Mouse (Mus musculus): Measurements from ENCODE around the gene Adcy4. TPM values are rescaled to one million over a fixed set of nuclear protein-coding genes. Genes with fewer than 3 reads are reported as not detected.

Gene Adcy4
- 10 to 100 TPM; 10.4 to 10.9 TPM for total RNA-seq (2021)
- long read RNA-seq, experiment 1, partial matches to known transcripts: 1 of 6 reads
- long read RNA-seq, experiment 1, other reads (novel, unspliced or antisense): 2 of 6 reads
- long read RNA-seq, experiment 2, partial matches to known transcripts: 1 of 14 reads
- long read RNA-seq, experiment 2, other reads (novel, unspliced or antisense): 10 of 14 reads

DNA sequence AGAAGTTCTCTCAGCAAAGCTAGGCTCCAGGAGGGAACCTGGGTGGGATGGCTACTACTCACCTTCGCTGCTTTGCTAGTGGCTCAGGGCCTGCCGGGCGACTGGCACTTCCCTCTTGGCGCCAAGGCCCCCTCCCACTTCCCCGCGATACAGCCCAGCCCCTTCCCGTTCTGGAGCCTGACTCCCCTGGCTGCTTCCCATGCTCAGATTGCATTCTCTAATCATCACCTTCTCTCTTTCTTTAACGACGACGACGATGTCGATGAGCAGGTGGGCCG is at the start of gene Adcy4:
TSS of gene Adcy4 (minus strand) at position 138 of the 278 bp plus-strand sequence.
- DNase-seq (ENCODE audit: low spot score in 2 of 2): peak; percentile 1

DNA sequence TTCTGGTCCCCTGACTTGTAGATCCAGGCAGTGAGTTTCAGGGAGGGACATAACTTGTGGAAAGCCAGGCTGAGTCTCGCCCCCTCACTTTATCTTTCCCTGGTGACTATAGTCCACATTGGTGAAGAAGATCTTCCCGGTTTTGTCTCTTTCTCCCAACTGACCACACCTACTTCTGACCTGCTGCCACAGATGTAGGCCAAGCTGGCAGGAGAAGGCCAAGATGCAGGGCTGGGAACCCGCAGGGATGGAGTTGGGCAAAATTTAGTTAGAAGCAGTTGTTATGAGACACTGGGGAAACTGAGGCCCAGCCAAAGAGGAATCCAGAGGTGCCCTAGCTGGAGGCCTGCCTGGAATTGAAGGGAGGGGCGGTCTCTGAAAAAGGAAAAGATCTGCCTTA is 49.2 kb upstream of the Adcy4 start:
- no peak for DNase-seq (ENCODE audit: low spot score in 2 of 2)

DNA sequence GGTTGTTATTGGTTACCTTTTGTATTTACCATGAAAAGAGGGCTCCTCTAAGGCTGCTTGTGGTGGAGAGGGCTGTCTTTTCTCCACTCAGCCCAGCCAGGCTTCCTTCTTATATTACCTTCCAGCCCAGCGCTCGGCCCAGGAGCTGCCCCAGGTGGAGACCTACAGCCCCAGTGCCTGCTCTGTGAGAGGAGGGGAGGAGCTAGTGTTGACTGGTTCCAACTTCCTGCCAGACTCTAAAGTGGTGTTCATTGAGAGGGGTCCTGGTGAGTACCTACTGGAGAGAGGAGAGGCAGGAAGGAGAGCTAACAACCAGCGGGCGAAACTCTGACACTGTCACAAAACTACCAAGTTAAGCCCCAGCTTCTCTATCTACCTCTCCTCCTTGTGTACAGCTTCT is 46.4 kb upstream of the Adcy4 start:
- DNase-seq (ENCODE audit: low spot score in 2 of 2): no peak

DNA sequence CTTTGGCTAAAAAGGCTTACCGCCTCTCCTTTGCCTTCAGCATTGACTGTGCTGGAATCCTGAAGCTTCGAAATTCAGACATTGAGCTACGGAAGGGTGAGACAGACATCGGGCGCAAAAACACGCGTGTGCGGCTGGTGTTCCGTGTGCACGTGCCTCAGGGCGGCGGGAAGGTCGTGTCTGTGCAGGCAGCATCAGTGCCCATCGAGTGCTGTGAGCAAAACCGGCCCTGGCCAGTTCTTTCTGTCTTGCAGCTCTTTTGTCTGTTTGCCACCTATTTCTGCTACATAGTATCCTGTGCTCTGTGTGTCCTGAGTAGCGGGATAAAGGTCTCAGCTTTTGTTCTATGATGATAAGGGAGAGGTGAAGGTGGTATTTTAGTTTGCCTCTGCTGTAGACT is 46.0 kb upstream of the Adcy4 start:
- DNase-seq (ENCODE audit: low spot score in 2 of 2): no peak

DNA sequence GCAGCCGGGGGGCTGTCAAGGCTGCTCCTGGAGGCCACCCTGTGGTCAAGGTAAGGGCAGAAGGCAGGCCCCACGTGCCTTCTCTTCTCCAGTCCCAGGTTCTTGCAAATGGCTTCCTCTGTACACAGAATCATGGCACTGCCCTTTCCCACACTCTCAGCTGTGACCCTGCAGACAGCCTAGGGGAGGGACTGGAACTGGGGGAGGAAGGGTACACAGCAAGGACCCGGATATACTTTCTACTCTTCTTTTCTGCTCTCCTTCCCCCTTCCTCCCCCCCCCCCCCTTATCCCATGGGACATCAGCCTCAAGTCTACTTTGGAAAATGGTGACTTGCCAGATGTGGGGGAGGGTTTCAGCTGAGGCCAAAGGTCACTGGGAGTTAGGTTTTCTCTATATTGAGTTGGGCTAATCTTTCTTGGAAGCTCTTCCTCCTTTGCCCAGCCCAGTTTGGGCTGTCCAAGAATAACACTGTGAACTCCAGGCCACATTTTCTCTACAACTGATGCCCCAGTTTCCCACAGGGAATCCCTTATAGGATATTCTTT is 44.9 kb upstream of the Adcy4 start:
- no peak for DNase-seq (ENCODE audit: low spot score in 2 of 2)

DNA sequence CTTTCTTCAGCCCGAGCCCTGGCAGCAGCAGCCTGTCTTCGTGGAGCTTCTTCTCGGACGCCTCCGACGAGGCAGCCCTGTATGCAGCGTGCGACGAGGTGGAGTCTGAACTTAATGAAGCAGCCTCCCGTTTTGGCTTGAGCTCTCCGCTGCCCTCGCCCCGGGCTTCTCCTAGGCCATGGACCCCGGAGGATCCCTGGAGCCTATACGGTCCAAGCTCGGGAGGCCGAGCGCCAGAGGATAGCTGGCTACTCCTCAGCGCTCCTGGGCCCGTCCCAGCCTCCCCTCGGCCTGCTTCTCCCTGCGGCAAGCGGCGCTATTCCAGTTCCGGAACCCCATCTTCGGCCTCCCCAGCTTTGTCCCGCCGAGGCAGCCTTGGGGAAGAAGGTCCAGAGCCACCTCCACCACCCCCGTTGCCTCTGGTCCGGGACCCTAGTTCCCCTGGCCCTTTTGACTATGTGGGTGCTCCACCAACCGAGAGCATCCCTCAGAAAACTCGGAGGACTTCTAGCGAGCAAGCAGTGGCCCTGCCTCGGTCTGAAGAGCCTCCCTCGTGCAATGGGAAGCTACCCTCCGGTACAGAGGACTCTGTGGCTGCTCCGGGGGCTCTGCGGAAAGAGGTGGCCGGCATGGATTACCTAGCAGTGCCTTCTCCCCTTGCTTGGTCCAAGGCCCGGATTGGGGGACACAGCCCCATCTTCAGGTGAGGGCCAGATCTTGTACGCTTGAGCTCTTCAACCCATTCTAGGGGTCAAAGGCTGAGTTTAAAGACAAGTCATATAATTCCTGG is 42.9 kb upstream of the Adcy4 start:
- DNase-seq (ENCODE audit: low spot score in 2 of 2): no peak

DNA sequence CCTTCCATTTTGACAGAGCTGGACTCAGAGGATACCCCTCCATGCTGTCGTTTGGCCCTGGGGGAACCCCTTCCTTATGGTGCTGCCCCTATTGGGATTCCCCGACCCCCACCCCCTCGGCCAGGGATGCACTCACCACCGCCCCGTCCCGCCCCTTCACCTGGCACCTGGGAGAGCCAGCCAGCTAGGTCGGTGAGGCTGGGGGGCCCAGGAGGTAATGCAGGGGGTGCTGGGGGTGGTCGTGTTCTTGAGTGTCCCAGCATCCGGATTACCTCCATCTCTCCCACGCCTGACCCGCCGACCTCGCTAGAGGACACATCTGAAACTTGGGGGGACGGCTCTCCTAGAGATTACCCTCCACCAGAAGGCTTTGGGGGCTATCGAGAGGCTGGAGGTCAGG is 42.2 kb upstream of the Adcy4 start:
- DNase-seq (ENCODE audit: low spot score in 2 of 2): no peak

DNA sequence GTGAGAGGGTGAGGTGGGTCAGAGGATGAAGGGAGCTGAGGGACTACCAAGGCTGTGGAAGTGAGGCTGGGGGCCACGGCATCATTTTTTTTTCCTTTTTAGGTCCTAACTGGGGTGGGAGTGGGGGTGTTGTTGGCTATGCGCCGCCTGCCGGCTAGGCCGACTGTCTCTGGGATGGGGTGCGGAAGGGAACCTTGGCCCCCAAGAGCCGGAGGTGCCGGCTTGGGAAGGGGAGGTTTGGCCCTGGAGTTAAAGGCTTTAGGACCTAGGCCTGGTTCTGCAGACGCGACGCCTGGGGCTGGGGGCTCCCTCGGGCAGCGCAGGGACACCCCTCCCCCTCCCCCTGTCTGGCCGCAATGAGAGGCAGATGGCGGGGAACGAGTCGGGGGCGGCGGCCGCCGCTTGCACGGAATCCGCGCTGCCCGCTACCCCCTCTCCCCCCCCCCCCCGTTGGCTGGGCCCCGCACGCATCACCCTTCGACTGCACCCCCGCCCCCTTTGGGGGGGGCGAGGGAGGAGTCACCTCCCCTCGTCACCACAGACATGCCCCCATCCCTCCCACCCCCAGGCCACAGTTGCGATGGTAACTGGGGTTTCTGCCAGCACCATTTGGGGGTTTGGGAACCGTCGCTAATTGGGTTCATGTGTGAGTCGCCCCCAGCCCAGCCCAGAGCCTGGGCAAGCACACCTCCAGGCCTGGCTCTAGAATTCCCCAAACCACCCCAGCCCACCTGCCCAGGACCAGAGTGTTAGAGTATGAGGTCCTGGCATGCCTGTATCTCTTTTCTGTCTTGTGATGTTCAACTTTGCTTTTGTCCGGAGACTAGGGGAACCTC is 41.5 kb upstream of the Adcy4 start:
- DNase-seq (ENCODE audit: low spot score in 2 of 2): no peak

DNA sequence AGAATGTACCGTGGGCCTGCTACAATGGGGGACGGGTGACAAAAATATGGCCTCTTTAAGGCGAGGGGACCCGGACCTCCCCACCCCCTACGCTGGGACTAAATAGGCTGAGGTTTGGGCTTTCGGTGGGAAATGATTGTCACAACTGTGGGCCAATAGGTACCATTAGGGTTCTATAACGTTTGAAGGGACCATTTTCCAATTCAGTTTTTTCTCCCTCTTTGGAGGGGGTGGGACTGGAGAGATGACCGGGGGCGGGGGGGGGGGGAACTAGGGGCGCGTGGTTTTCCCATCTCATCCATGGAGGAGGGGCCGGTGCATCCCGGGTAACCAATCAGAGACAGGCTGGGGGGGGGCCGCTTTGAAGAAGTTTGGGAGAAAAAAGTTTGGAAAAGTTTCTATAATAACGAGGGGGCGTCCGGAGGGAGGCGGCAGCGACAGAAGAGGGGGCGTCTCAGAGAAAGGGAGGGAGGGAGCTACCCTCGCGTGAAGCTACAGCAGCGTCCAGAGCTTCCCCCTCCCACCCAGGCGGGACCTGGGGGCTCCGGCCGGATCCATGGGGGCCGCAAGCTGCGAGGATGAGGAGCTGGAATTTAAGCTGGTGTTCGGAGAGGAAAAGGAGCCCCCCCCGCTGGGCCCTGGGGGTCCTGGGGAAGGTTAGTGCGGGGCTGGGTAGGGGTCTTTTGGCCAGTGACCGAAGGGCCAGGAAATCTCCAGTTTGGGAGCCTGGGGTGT is 40.8 kb upstream of the Adcy4 start:
- DNase-seq (ENCODE audit: low spot score in 2 of 2): peak in 1 of 2 experiments; percentile 19

DNA sequence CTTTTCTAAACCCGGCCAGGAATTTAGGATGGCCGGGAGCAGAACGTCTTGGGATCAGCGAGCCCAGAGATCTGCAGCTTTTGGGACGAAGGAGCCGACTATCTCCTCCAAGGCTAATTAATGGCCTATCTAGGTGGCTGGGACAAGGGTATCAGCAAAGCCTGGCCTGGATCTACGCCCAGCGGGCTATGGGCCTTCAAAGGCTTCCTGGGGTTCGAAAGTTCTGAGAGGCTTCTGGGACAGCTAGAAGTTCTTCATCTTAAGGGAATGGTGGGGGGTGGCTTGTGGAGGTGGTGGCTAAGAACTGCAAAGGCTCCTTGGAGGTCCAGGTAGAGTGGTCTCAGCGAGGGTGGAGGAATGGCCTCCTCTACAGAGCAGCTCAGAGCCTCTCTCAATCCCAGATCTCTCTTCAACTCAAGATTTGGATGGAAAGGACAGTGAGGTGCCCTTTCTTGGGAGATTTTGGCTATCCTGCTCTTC is 40.1 kb upstream of the Adcy4 start:
- DNase-seq (ENCODE audit: low spot score in 2 of 2): peak in 1 of 2 experiments; percentile 10

DNA sequence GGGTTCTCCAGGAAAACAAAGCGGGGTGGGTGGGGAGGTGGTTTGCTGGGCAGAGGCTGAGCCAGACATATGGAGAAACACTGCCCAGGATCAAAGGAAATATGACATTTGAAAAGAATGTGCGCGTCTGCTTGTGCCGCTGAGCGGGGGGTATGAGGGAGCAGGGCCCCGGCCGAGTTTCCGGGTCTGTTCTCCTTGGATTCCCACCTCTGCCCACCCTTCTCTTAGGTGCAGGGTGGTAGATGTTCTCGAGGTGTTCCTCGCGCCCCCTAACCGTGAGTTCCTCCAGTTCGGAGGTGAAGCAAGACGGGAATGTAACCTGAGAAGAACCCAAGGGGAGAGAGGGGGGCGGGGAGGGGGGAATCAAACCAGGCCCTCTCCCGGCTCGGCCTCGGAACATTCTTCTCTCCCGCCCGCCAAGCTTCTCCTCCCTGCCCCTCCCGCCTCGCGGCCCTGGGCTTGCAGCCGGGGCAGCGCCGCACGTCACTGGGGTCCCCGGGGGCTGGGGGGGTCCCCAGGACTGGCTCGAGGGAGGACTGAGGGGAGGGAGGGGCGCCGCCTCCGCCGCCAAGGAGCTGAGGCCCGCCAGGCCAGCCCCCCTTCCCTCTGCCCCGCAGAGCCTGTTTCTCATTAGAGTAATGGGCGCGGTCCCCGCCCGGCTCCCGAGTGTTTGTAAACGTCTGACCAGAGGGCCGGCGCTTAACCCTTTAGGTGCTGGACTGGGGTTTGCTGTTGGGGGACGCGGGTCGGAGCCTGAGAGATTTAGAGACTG is 39.3 kb upstream of the Adcy4 start, which contains the start of gene Nfatc4:
TSS of gene Nfatc4 (plus strand) at position 154 of the 772 bp plus-strand sequence.
- DNase-seq (ENCODE audit: low spot score in 2 of 2): peak; percentile 59 to 71

DNA sequence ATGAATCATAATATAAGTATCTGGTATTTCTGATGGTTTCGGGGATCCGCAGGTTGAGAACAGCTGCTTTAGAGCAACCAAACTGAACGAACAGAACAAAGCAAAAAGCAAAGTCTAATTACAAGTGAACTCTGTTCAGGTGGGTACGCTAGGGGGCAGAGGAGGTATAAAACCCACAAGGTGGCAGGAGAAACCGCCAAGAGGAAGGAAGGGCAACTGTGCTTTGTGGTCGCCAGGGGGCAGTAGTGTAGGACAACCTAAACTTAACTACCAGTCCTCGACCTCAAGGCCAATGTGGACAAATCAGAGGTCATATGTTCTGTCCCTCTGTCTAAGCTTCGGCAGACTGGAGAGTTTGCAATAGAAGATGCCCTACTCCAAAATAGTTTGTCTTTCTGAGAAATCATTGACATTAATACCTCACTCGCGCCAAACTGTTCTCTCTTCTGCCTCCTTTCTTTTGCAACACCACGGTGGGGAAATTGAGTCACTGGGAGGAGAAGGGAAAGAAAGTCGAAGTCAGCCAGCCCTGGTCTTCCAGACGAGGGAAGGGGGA is 38.6 kb upstream of the Adcy4 start:
- peak in 1 of 2 experiments; percentile 54 for DNase-seq (ENCODE audit: low spot score in 2 of 2)

DNA sequence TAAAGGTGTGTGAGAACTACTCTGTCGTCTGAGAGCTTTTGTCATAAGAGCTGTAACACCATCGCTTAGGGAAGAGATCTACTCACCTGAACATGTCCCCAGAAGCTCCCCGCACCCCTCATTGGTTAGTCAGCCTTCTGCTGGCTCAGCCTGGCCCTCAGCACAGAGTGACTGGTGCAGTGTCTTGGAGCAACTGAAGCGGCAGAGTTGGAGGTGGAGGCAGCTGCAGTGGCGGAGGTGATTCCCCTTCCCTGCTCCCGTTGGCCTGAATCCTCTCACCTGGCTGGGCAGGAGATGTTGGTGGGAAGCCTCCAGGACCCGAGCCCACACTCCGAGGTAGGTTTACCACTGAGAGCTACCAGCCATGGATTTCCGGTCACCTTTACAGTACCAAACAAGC is 36.7 kb upstream of the Adcy4 start:
- peak in 1 of 2 experiments; percentile 1 for DNase-seq (ENCODE audit: low spot score in 2 of 2)

DNA sequence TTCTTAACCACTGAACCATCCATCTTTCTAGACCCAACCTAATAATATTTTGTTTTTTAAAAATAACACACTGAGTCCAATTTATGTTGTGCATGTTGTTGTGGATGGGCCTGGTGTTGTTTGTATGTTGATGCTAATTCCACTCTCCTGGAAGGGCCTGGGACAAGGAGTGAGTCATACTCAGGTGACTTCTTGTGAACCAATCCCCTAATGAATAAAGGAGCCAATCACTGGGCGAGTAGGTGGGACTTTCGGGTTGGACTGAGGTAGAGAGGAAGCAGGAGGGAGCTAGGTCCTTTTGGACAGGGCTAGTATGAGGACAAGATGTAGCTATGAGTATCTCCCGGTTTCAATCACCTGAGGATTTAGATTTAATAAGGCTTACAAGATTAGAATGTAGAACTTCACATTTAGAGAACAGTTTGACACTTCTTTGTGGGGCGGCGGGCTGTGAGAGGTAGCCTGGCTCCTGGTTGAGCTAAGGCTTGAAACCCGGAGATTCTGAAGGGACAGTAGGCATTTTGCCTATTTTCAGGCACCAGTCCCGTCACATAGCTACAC is 36.0 kb upstream of the Adcy4 start:
- peak in 1 of 2 experiments; percentile 0 for DNase-seq (ENCODE audit: low spot score in 2 of 2)

DNA sequence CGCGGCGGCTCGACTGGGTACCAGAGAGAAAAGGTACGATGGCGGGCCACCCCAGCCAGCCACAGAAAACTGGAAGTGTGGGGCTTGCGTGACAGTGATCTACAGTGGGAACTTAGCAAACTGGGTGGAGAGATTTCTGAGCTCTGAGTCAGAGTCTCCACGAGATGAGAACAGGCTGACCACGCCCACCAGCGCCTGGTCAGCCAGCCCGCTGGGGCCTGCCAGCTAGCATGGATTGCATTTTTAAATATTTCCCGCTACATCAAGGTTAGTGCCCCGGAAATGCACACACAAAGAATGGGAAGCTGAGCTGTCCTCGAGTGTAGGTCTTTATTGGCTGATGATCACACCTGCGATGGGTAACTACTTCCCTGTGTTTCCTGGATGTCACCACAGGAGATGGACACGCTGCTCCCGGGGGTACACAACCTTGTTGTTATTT is 31.4 kb upstream of the Adcy4 start:
- peak in 1 of 2 experiments; percentile 33 for DNase-seq (ENCODE audit: low spot score in 2 of 2)

DNA sequence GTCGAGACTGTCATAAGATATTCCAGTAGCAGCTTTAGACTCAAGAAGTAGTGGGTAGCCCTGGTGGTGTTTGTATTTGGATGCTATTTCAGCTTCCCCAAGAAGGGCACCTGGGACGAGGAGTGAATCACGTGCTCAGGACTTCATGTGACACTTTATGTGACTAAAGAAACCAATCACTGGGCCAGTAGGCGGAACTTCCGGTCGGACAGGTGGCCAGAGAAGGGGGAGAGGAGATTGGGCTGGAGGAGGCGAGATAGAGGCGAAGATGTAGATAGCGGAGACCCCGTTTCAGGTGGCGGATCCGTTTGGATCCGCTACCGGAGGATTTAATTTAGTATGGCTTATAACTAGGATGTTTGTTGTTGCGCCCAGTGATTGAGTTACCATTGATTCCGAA is 31.0 kb upstream of the Adcy4 start:
- DNase-seq (ENCODE audit: low spot score in 2 of 2): peak in 1 of 2 experiments; percentile 55

DNA sequence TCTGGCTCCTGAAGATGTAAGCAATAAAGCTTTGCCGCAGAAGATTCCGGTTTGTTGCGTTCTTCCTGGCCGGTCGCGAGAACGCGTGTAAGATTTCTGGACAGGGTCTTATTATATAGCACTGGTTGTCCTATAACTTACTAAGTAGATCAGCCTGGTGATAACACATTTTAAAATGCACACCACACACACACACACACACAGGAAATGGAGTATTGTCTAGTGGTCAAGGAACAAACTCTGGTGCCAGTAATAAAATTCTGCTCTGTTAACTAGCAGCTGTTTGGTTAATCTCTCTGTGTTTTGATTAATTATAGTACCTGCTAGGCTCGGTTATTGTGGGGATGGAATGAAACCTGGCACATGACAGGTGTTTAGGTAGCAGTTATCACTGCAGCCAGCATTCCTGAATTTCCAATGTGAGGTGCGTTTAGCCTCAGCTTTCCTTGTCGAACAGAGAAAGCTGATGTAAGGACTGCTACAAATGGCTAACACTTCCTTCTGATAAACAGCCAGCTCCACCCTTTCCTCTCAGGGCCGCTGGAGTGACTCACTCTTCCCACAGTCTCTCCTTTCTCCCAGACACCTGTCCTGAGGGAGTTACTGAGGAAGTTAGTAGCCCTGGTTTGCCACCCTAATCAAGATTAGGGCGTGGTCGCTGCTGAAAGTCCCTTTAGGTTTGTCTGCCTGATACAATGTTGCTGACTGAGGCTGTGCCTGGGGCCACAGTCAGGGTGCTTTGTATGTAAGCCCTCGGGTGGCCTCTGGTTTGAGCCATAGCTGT is 11.7 kb upstream of the Adcy4 start:
- DNase-seq (ENCODE audit: low spot score in 2 of 2): peak in 1 of 2 experiments; percentile 2

DNA sequence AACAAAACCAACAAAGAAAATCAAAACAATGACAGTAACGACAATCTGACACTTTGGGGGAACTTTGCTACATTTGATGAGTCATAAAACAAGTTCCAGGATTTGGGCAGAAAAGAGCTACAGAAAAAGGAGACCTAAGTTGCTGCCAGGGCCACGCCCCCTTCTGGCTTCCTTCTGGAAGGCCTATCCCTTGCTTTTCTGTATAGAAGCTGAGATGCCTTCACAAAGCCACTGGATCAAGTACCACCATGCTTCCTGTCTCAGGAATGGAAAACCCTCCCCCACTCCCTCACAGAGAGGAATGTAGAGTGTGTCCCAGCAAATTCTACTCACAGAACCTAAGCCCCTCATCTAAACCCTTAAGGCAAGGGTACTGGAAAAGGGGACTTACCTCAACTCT is 10.1 kb upstream of the Adcy4 start:
- no peak for DNase-seq (ENCODE audit: low spot score in 2 of 2)

DNA sequence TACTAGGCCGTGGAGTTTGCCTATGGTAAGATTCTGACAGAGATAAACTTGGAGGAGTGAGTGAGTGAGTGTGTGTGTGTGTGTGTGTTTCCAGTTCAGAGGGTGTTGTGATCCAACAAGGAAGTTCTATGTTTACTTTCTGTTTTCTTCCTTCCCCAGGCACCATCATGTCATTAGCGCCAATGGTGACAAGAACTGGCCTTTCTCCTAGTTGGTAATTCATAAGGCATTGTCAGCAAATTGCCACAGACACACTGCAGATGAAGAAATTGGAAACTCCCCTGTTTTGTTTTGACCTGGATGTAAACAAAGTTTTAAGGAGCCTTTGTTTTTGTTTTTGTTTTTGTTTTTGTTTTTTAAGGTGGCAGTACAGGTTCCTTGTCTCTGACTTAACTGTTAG is 9.6 kb upstream of the Adcy4 start:
- DNase-seq (ENCODE audit: low spot score in 2 of 2): no peak
